Mouse (Mus musculus) megakaryocyte, embryonic 14.5 days (primary cell): ENCODE data around the gene Kif26b.

ENCODE experiments used
- FLI1 ChIP-seq: IDR thresholded peaks from 2 replicates; pipeline ENCODE4 v1.6.1; 2012; ENCODE audit warnings: low read length, inconsistent platforms, mixed read lengths
- GATA1 ChIP-seq: IDR thresholded peaks from 3 replicates; pipeline ENCODE4 v1.6.1; 2012; ENCODE audit warnings: mixed read lengths, low read length, inconsistent platforms, borderline replicate concordance

GRCm38 (mm10) chr1:178708356-178708755, 179.4 kb downstream of the Kif26b start:
- TF ChIP-seq GATA1 (no peak), FLI1 (no peak)
